13 mouse cellular contexts compared by ENCODE assay signal in genomic region chr4:151672452-151672851, GRCm38 (mm10).
DNase-seq lines count a peak whose midpoint lies in the region; ATAC-seq and TF ChIP-seq lines count a peak whose summit lies in the region.
"Had no signal": no experiment of that assay in that cellular context is flagged by ENCODE, and none has a peak within 500 bp of the region (broad histone marks: within the 10 kb centered on the region; RNA-seq: fewer than 3 reads in every experiment).

No protein-coding gene starts in this region.

- ATAC-seq in forebrain, embryonic 12.5 days (ENCODE audit: low FRiP score), result peak; percentile 53; the same call in 1 of the 2 replicates
- ATAC-seq in forebrain, postnatal 0 days, result no peak
- peak; percentile 68; the same call in 1 of the 2 replicates for ATAC-seq in embryonic facial prominence, embryonic 11.5 days (replicated peaks; ENCODE audit: insufficient number of reproducible peaks, low FRiP score, low TSS enrichment, low read depth)
- peak; percentile 29; the same call in 1 of the 2 replicates for ATAC-seq in hindbrain, embryonic 15.5 days (ENCODE audit: low FRiP score, low read depth)
- peak; percentile 54; the same call in 1 of the 2 replicates for ATAC-seq in neural tube, embryonic 13.5 days (ENCODE audit: low read depth)
- no peak for ATAC-seq in intestine, postnatal 0 days

- H3K27ac ChIP-seq in forebrain, embryonic 12.5 days, result 0 out of 2 replicates have a peak overlapping the region, but pooled peaks have one; percentile 42
- H3K27ac ChIP-seq in forebrain, postnatal 0 days (ENCODE audit: low read depth, low read length), result no peak overlapping the region
- H3K27ac ChIP-seq in embryonic facial prominence, embryonic 11.5 days (replicated peaks; ENCODE audit: low read depth, low read length), result no peak overlapping the region
- H3K27ac ChIP-seq in hindbrain, embryonic 15.5 days (replicated peaks), result no peak overlapping the region
- H3K27ac ChIP-seq in neural tube, embryonic 13.5 days (replicated peaks), result peak overlapping the region; percentile 62
- no peak overlapping the region for H3K27ac ChIP-seq in intestine, postnatal 0 days (ENCODE audit: low read depth, low read length)
- H3K27ac ChIP-seq: limb, embryonic 12.5 days had no signal

- DNase-seq in forebrain, postnatal 0 days, result no peak
- DNase-seq in embryonic facial prominence, embryonic 11.5 days (ENCODE audit: low spot score), result no peak
- DNase-seq in right cerebral cortex, postnatal 4 days, result no peak
- no peak for DNase-seq in right cerebral cortex, adult 18-20 months
- DNase-seq: adrenal gland, postnatal 10 days; heart, adult 11 months; kidney, postnatal 14 days; layer of hippocampus, postnatal 36 days had no signal

- 80% methylated on average over 13 of the region's 13 CpGs for WGBS in forebrain, embryonic 12.5 days
- WGBS in forebrain, postnatal 0 days, result 75% methylated on average over 13 of the region's 13 CpGs
- 77% methylated on average over 13 of the region's 13 CpGs for WGBS in embryonic facial prominence, embryonic 11.5 days
- 41% methylated on average over 13 of the region's 13 CpGs for WGBS in hindbrain, embryonic 15.5 days
- WGBS in neural tube, embryonic 13.5 days, result 57% methylated on average over 13 of the region's 13 CpGs
- WGBS in intestine, postnatal 0 days, result 84% methylated on average over 13 of the region's 13 CpGs

- peaks cover 20% of the 10 kb centered on the region for H3K4me1 ChIP-seq in forebrain, embryonic 12.5 days
- H3K4me1 ChIP-seq in forebrain, postnatal 0 days (ENCODE audit: insufficient read depth), result no peaks in the 10 kb centered on the region
- 0 out of 2 replicates have a peak, but pooled peaks cover 3% of the 10 kb centered on the region for H3K4me1 ChIP-seq in embryonic facial prominence, embryonic 11.5 days (ENCODE audit: control insufficient read depth, insufficient read depth, low read length)
- peaks cover 17% of the 10 kb centered on the region for H3K4me1 ChIP-seq in hindbrain, embryonic 15.5 days (replicated peaks)
- peaks cover 27% of the 10 kb centered on the region for H3K4me1 ChIP-seq in neural tube, embryonic 13.5 days (replicated peaks)
- no peaks in the 10 kb centered on the region for H3K4me1 ChIP-seq in intestine, postnatal 0 days (replicated peaks; ENCODE audit: control insufficient read depth, insufficient read depth, low read length)

- H3K27me3 ChIP-seq in forebrain, embryonic 12.5 days, result no peaks in the 10 kb centered on the region
- H3K27me3 ChIP-seq in forebrain, postnatal 0 days (ENCODE audit: insufficient read depth, low read length), result no peaks in the 10 kb centered on the region; the same call in 1 of the 2 replicates
- no peaks in the 10 kb centered on the region for H3K27me3 ChIP-seq in embryonic facial prominence, embryonic 11.5 days (ENCODE audit: control insufficient read depth, insufficient read depth, low read length)
- no peaks in the 10 kb centered on the region for H3K27me3 ChIP-seq in hindbrain, embryonic 15.5 days
- H3K27me3 ChIP-seq in neural tube, embryonic 13.5 days, result no peaks in the 10 kb centered on the region
- H3K27me3 ChIP-seq in intestine, postnatal 0 days (replicated peaks; ENCODE audit: control insufficient read depth, insufficient read depth, low read length), result no peaks in the 10 kb centered on the region
- H3K27me3 ChIP-seq: limb, embryonic 12.5 days had no signal

- no peak overlapping the region for H3K4me3 ChIP-seq in forebrain, embryonic 12.5 days (replicated peaks)
- H3K4me3 ChIP-seq in forebrain, postnatal 0 days (ENCODE audit: low read depth, low read length), result no peak overlapping the region
- H3K4me3 ChIP-seq in embryonic facial prominence, embryonic 11.5 days (ENCODE audit: low read depth, low read length), result no peak overlapping the region
- H3K4me3 ChIP-seq in hindbrain, embryonic 15.5 days, result no peak overlapping the region
- H3K4me3 ChIP-seq in neural tube, embryonic 13.5 days, result no peak overlapping the region
- H3K4me3 ChIP-seq in intestine, postnatal 0 days (ENCODE audit: low read depth, low read length), result no peak overlapping the region
- H3K4me3 ChIP-seq: limb, embryonic 12.5 days had no signal

- H3K36me3 ChIP-seq in forebrain, embryonic 12.5 days (replicated peaks), result no peaks in the 10 kb centered on the region
- no peaks in the 10 kb centered on the region for H3K36me3 ChIP-seq in forebrain, postnatal 0 days (ENCODE audit: insufficient read depth)
- no peaks in the 10 kb centered on the region for H3K36me3 ChIP-seq in embryonic facial prominence, embryonic 11.5 days (replicated peaks; ENCODE audit: control insufficient read depth, insufficient read depth, low read depth, low read length)
- no peaks in the 10 kb centered on the region for H3K36me3 ChIP-seq in hindbrain, embryonic 15.5 days
- no peaks in the 10 kb centered on the region for H3K36me3 ChIP-seq in neural tube, embryonic 13.5 days
- H3K36me3 ChIP-seq in intestine, postnatal 0 days (ENCODE audit: control insufficient read depth, insufficient read depth), result no peaks in the 10 kb centered on the region
- H3K36me3 ChIP-seq: limb, embryonic 12.5 days had no signal

- no peak overlapping the region for H3K9ac ChIP-seq in forebrain, embryonic 12.5 days
- no peak overlapping the region for H3K9ac ChIP-seq in forebrain, postnatal 0 days
- H3K9ac ChIP-seq in embryonic facial prominence, embryonic 11.5 days (replicated peaks; ENCODE audit: low read length), result no peak overlapping the region
- no peak overlapping the region for H3K9ac ChIP-seq in hindbrain, embryonic 15.5 days
- H3K9ac ChIP-seq in neural tube, embryonic 13.5 days, result no peak overlapping the region; the same call in 1 of the 2 replicates
- H3K9ac ChIP-seq in intestine, postnatal 0 days (ENCODE audit: low read depth, low read length), result no peak overlapping the region
- H3K9ac ChIP-seq: limb, embryonic 12.5 days had no signal

- H3K9me3 ChIP-seq in forebrain, embryonic 12.5 days, result no peaks in the 10 kb centered on the region
- H3K9me3 ChIP-seq in forebrain, postnatal 0 days (ENCODE audit: low read length), result no peaks in the 10 kb centered on the region
- H3K9me3 ChIP-seq in embryonic facial prominence, embryonic 11.5 days (replicated peaks; ENCODE audit: control insufficient read depth, low read length), result no peaks in the 10 kb centered on the region
- no peaks in the 10 kb centered on the region for H3K9me3 ChIP-seq in hindbrain, embryonic 15.5 days
- no peaks in the 10 kb centered on the region for H3K9me3 ChIP-seq in neural tube, embryonic 13.5 days
- H3K9me3 ChIP-seq in intestine, postnatal 0 days (ENCODE audit: control insufficient read depth), result no peaks in the 10 kb centered on the region
- H3K9me3 ChIP-seq: limb, embryonic 12.5 days had no signal

- no peak overlapping the region for H3K4me2 ChIP-seq in forebrain, embryonic 12.5 days
- no peak overlapping the region for H3K4me2 ChIP-seq in forebrain, postnatal 0 days (ENCODE audit: low read depth)
- no peak overlapping the region for H3K4me2 ChIP-seq in embryonic facial prominence, embryonic 11.5 days (ENCODE audit: low read depth, low read length)
- H3K4me2 ChIP-seq in hindbrain, embryonic 15.5 days, result no peak overlapping the region
- no peak overlapping the region for H3K4me2 ChIP-seq in neural tube, embryonic 13.5 days
- H3K4me2 ChIP-seq in intestine, postnatal 0 days (replicated peaks; ENCODE audit: low read depth), result no peak overlapping the region
- H3K4me2 ChIP-seq: limb, embryonic 12.5 days had no signal

- TF ChIP-seq CTCF in forebrain, postnatal 0 days (IDR thresholded peaks at IDR 0.05; ENCODE audit: low read depth), result no peak
- no peak for TF ChIP-seq CTCF in intestine, postnatal 0 days (IDR thresholded peaks at IDR 0.05; ENCODE audit: low read depth)

Comparison
In these comparisons a context has a peak if more than half of its experiments do, and no peak if none do; other contexts are left out.
1. ATAC-seq: peak in forebrain, embryonic 12.5 days (single experiment), embryonic facial prominence, embryonic 11.5 days (single experiment), hindbrain, embryonic 15.5 days (single experiment) and neural tube, embryonic 13.5 days (single experiment); none in forebrain, postnatal 0 days (single experiment) and intestine, postnatal 0 days (single experiment).
2. H3K27ac ChIP-seq: peak in forebrain, embryonic 12.5 days (single experiment) and neural tube, embryonic 13.5 days (single experiment); none in forebrain, postnatal 0 days (single experiment), embryonic facial prominence, embryonic 11.5 days (single experiment), hindbrain, embryonic 15.5 days (single experiment) and intestine, postnatal 0 days (single experiment).